Mouse (Mus musculus) forebrain, embryonic 14.5 days (tissue): Measurements from ENCODE around the gene Fam169b. TPM values are rescaled to one million over a fixed set of nuclear protein-coding genes. Genes with fewer than 3 reads are reported as not detected.

ENCODE experiments used
- polyA plus RNA-seq: library from polyadenylated mRNA; unstranded; fragments of >200 nt; fragmentation: Nextera tagmentation; extraction: Ambion mirVana; gene quantifications from 2 replicates; pipeline ENCODE4 v1.2.1, GENCODE M21; 2014

Gene Fam169b
- polyA plus RNA-seq, 1 experiment from 2014 or later = 0.11 TPM

Other genes with a start within 250 kb of the Fam169b start
- gene Pgpep1l, start 9.6 kb upstream of the Fam169b start, polyA plus RNA-seq = not detected in 2 replicates